Mouse (Mus musculus) lung, adult 2 months (tissue): ENCODE results near the gene Mdm2.

Source experiments
- CTCF ChIP-seq: fragments of 200-500 bp; IDR thresholded peaks from 2 replicates; pipeline ENCODE4 v1.5.1; 2011; ENCODE audit warnings: mild to moderate bottlenecking, low read length, control low read depth; ENCODE audit not compliant: insufficient read depth
- POLR2A ChIP-seq: fragments of 200-500 bp; IDR thresholded peaks from 2 replicates; pipeline ENCODE4 v1.6.1; 2011; ENCODE audit warnings: low read depth, mild to moderate bottlenecking, control low read depth, low read length, borderline replicate concordance; ENCODE audit errors: extremely low read depth

DNA sequence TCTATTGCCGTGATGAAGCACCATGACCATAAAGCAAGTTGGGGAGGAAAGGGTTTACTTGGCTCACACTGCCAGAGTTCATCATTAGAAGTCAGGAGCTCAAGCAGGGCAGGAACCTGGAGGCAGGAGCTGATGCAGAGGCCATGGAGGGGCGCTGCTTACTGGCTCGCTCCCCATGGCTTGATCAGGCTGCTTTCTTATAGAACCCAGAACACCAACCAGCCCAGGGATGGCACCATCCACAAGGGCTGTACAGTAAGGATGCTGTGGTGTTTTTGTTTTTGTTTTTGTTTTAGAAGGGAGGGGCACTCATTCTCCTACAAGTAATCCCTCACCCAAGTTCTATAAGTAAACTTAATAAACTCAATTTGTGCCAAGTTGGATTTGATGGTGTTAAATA is 6.1 kb upstream of the Mdm2 start:
- TF ChIP-seq POLR2A (no peak), CTCF (no peak)
